13 mouse cellular contexts compared by ENCODE assay signal in genomic region chr4:139179731-139180625, GRCm38 (mm10). TPM values are rescaled to one million over a fixed set of nuclear protein-coding genes. Genes with fewer than 3 reads are reported as not detected.
DNase-seq lines count a peak whose midpoint lies in the region; ATAC-seq and TF ChIP-seq lines count a peak whose summit lies in the region.
"Had no signal": no experiment of that assay in that cellular context is flagged by ENCODE, and none has a peak within 500 bp of the region (broad histone marks: within the 10 kb centered on the region; RNA-seq: fewer than 3 reads in every experiment).

No protein-coding gene starts in this region.

- no peaks in the 10 kb centered on the region for H3K27me3 ChIP-seq in heart, adult 2 months (ENCODE audit: control insufficient read depth, insufficient read depth, low read length)
- H3K27me3 ChIP-seq in intestine, embryonic 16.5 days (replicated peaks; ENCODE audit: control insufficient read depth, insufficient read depth, low read length), result no peaks in the 10 kb centered on the region

- TF ChIP-seq EP300 in heart, adult 2 months (IDR thresholded peaks at IDR 0.05; ENCODE audit: insufficient read depth, low read depth, low read length), result 0 out of 2 replicates have a peak, but pooled peaks have one; percentile 23

- no peak overlapping the region for H3K4me2 ChIP-seq in intestine, embryonic 16.5 days (ENCODE audit: low read depth, low read length)

- DNase-seq in heart, adult 2 months, result peak in 1 of 2 experiments; percentile 66
- DNase-seq in heart, postnatal 4 days, result no peak
- DNase-seq in c-Kit-positive CD71-positive TER-119-negative erythroid progenitor cells, embryonic 14.5 days (ENCODE audit: low read depth), result peak; percentile 72
- DNase-seq in lung, postnatal 10 days, result peak; percentile 59
- no peak for DNase-seq in cerebellum, adult 8-10 months
- DNase-seq in spleen, postnatal 4 days (ENCODE audit: low spot score in 2 of 2), result no peak
- DNase-seq in adrenal gland, postnatal 25 days, result no peak
- DNase-seq: cerebellum, adult 2 months had no signal

- H3K79me2 ChIP-seq in heart, adult 2 months (replicated peaks; ENCODE audit: control insufficient read depth, insufficient read depth, low read length), result no peaks in the 10 kb centered on the region

- peak; percentile 92 for ATAC-seq in intestine, embryonic 16.5 days
- ATAC-seq: CD4-positive, CD25-positive, alpha-beta regulatory T cell, adult 4 months had no signal

- TF ChIP-seq POLR2A in heart, adult 2 months (IDR thresholded peaks at IDR 0.05; ENCODE audit: insufficient read depth, low read depth, low read length), result no peak

- no peaks in the 10 kb centered on the region for H3K36me3 ChIP-seq in heart, adult 2 months (ENCODE audit: control insufficient read depth, insufficient read depth, low read length)
- no peaks in the 10 kb centered on the region for H3K36me3 ChIP-seq in intestine, embryonic 16.5 days (ENCODE audit: control insufficient read depth, insufficient read depth, low read length)
- H3K36me3 ChIP-seq: forebrain, embryonic 10.5 days; hindbrain, embryonic 10.5 days; midbrain, embryonic 10.5 days had no signal

- H3K27ac ChIP-seq in heart, adult 2 months, result no peak overlapping the region; the same call in 1 of the 2 replicates
- H3K27ac ChIP-seq in intestine, embryonic 16.5 days (ENCODE audit: low read length), result peak overlapping the region; percentile 79
- H3K27ac ChIP-seq: forebrain, embryonic 10.5 days; hindbrain, embryonic 10.5 days; midbrain, embryonic 10.5 days had no signal

- H3K4me1 ChIP-seq in heart, adult 2 months (ENCODE audit: control insufficient read depth, insufficient read depth, low read length), result peaks cover 6% of the 10 kb centered on the region
- peaks cover 30% of the 10 kb centered on the region for H3K4me1 ChIP-seq in intestine, embryonic 16.5 days (ENCODE audit: control insufficient read depth, insufficient read depth, low read length)

- H3K9me3 ChIP-seq in intestine, embryonic 16.5 days (ENCODE audit: control insufficient read depth, low read length), result 0 out of 2 replicates have a peak, but pooled peaks cover 2% of the 10 kb centered on the region

- 42% methylated on average over 17 of the region's 17 CpGs for WGBS in heart, adult 2 months
- 42% methylated on average over 17 of the region's 17 CpGs for WGBS in intestine, embryonic 16.5 days

- intact Hi-C loops in heart, adult 2 months (cut with DNase I), result loop anchor here (5.0 kb wide), 1 partner anchor 33 kb away; no protein-coding TSS in a partner anchor

- no peak for TF ChIP-seq CTCF in heart, adult 2 months (IDR thresholded peaks at IDR 0.05)

- no peak overlapping the region for H3K4me3 ChIP-seq in heart, adult 2 months
- no peak overlapping the region for H3K4me3 ChIP-seq in intestine, embryonic 16.5 days (ENCODE audit: low read length)
- H3K4me3 ChIP-seq: forebrain, embryonic 10.5 days; hindbrain, embryonic 10.5 days; midbrain, embryonic 10.5 days had no signal

- no peak overlapping the region for H3K9ac ChIP-seq in heart, adult 2 months (ENCODE audit: low read depth, low read length)
- no peak overlapping the region for H3K9ac ChIP-seq in intestine, embryonic 16.5 days (ENCODE audit: low read depth, low read length)

RNA-seq across cellular contexts. Expression of gene Capzb, which starts 12.7 kb away (rescaled TPM):
- total RNA-seq in heart, adult 2 months (2021), result 100 to 1,000 TPM; 342 to 392 TPM
- polyA plus RNA-seq in heart, adult 2 months (2012; rRNA removed), result 160 and 191 TPM in 2 replicates
- total RNA-seq in heart, postnatal 4 days (2021), result 100 to 1,000 TPM; 423 to 429 TPM
- 440 and 454 TPM in 2 replicates for polyA plus RNA-seq in intestine, embryonic 16.5 days (2015; fragmentation: Nextera tagmentation; extraction: Ambion mirVana)
- 304 and 325 TPM in 2 replicates for total RNA-seq in adrenal gland, postnatal 25 days (2021)

RNA-seq across cellular contexts. Expression of gene Minos1, which starts 49.1 kb away (rescaled TPM):
- total RNA-seq in heart, adult 2 months (2021), result 100 to 1,000 TPM; 586 to 660 TPM
- 203 and 282 TPM in 2 replicates for polyA plus RNA-seq in heart, adult 2 months (2012; rRNA removed)
- total RNA-seq in heart, postnatal 4 days (2021), result 100 to 1,000 TPM; 588 to 656 TPM
- 658 and 660 TPM in 2 replicates for polyA plus RNA-seq in intestine, embryonic 16.5 days (2015; fragmentation: Nextera tagmentation; extraction: Ambion mirVana)
- total RNA-seq in adrenal gland, postnatal 25 days (2021), result 347 and 389 TPM in 2 replicates

Comparison
In these comparisons a context has a peak if more than half of its experiments do, and no peak if none do; other contexts are left out.
1. DNase-seq: peak in c-Kit-positive CD71-positive TER-119-negative erythroid progenitor cells, embryonic 14.5 days (single experiment) and lung, postnatal 10 days (single experiment); none in heart, postnatal 4 days (single experiment), cerebellum, adult 8-10 months (single experiment), spleen, postnatal 4 days (0 of 2) and adrenal gland, postnatal 25 days (single experiment).